Mouse (Mus musculus) v-Abl transformed pro-B cells (cell line): ENCODE results near the gene Dach2.
"Not testable (repeated sequence)": the region's sequence is repeated elsewhere in the genome, so short reads cannot be mapped to it uniquely, and the experiment has no call there.

ENCODE experiments used
- in situ Hi-C, 2 experiments: fragments of 400-800 bp; cut with MboI; formaldehyde crosslinking; loops; one replicate each; pipeline ENCODE4 v1.15.1; 2025; ENCODE audit not compliant: unreplicated experiment in 2 of 2

Dach2 gene

DNA sequence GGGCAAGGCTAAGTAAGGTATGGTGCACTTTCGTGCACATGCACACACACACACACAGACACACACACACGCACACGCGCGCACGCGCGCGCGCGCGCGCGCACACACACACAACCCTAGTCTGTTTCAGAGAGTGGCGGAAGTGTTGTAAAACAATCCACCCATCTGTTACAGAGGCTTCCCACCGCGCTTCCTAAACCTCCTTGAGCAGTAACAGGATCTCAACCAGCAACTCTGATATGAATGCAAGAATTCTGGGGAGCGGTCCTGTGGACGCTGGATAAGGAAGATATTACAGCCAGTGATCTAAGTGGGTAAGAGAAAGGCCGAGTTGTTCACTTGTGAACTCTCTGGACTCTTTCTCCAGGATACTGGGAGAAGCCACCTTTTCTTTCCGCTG is at the start of gene Dach2:
Dach2 (plus strand) TSS at position 107 of the 400 bp plus-strand sequence.
- in situ Hi-C loops, result no loop called here

- in situ Hi-C loops, result not testable (repeated sequence)
Observed at GRCm38 (mm10) chrX:113252427-113252826, 44.9 kb upstream of the Dach2 start.

DNA sequence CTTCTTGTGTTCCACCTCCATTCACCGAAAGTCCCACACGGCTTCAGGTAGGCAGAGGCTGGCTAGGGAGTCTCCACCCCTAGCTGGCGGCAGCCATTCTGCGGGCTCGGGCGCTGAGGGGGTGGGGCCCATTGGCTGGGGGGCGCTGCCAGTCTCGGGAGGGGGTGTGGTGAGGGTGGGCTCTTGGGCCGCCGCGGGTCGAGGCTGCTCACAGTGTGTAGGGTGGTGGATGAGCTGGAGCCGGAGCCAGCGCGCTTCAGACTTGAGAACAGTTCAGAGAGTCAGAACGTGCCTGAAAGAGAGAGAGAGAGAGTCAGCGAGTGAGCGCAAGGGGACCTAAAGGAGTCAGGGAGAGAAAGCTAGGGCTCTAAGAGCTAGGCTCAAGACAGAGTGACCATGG is 721 bp downstream of the Dach2 start:
- in situ Hi-C loops, result no loop called here

DNA sequence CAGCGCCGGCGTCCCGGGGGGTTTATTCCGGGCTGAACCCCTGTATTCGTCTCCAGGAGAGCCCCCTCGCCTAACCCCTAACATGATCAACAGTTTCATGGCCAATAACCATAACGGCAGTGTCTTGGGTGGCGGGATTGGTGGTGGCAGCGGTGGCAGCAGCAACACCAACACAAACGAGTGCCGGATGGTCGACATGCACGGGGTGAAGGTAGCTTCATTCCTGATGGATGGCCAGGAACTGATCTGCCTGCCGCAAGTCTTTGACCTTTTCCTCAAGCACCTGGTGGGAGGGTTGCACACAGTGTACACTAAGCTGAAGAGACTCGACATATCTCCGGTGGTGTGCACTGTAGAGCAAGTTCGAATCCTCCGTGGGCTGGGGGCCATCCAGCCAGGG is 1.2 kb downstream of the Dach2 start:
- in situ Hi-C loops, result no loop called here

DNA sequence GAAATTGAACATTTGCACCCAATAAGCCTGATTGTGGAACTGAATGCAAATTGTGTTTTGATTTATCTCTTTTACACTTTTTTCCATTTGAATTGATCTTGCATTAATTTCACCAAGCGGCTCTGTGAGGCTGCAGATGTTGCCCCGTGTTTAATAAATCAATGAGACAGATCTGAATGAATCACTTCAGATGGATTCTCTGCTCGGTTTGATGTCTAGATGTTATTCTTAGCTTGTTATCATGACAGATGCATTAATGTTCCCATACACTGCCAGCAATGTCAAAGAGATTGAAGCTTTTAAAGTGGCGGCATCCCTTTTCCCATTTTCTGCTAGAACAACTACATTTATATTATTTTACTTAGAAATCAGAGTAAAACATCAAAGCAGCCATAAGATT is 7.0 kb downstream of the Dach2 start:
- in situ Hi-C loops, result no loop called here

GRCm38 (mm10) chrX:113338143-113338542 is 40.8 kb downstream of the Dach2 start:
- in situ Hi-C loops, result no loop called here

GRCm38 (mm10) chrX:113394417-113394816 is 97.1 kb downstream of the Dach2 start:
- in situ Hi-C loops, result no loop called here

DNA sequence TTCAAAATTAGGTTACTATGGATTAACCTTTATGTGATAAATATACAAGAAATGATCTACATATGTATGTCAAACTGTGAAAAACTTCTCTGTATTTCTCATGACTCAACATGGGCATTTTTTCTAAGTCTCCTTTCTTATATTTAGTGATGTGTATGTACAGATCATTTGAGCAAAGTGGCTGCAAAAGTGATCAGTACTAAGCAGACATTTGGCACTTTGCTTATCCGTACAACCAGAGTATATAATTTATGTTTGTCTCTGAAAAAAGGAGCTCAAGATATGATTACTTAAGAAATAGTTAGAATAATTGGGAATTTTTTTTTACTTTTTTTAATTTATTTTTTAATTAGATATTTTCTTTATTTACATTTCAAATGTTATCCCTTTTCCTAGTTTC is 111.4 kb downstream of the Dach2 start:
- in situ Hi-C loops, result no loop called here

- in situ Hi-C loops, result no loop called here
Observed at GRCm38 (mm10) chrX:113421517-113422187, 124.3 kb downstream of the Dach2 start.

DNA sequence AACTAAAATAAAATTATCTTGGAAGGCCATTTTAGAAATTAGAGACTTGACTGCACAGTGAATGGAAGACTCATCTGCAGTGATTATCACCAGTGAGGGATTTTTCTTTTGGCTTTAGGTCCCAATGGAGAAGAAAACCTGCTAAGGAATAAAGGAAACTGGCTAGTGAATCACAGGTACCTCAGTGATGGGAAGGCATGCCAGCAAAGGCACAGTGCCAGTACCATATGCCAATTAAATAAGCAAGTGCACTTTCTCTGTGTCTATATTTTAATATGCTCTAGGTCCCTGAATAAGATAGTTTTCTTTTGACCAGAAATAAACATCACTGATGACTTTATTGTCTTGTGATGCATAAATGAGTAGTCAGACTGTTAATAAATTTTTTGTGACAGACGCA is 184.8 kb downstream of the Dach2 start:
- in situ Hi-C loops, result no loop called here

GRCm38 (mm10) chrX:113545106-113545505 is 247.8 kb downstream of the Dach2 start:
- in situ Hi-C loops, result no loop called here

DNA sequence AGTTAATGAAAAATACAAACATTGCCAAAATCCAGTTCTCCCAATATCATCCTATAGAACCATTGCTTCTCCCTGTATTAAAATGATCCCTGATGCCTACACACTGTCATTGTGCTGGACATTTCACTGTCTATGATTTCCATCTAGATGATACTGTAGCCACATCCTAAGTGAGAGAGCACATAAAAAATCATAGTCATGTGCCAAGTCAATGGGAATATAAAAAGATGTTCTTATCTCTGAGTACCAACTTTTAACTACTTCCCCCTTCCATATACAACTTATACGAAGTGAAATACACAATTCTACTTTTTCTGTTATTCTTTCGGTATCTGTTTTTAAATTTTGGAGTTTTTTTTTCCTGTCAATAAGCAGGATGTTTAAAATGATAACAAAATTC is 266.6 kb downstream of the Dach2 start:
- in situ Hi-C loops, result no loop called here

GRCm38 (mm10) chrX:113666069-113666468 is 368.8 kb downstream of the Dach2 start:
- in situ Hi-C loops, result no loop called here

DNA sequence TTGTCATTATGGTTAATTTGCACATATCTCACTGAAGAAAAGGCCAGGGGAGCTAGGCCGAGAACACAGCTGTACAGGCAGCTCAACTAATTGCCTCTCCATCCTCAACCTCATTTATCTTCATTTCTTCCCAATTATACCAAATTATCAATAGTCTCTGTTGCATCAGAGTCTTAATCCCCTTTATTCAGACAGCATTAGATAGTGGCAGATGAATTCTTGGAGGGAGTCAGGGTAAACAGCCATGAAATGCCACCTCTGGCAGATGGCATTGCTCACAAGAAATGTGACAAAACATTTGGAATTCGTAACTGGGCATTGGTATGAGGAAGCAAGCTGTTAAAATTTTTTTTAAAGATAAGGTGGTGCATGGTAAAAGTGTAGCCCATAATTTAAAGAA is 389.9 kb downstream of the Dach2 start:
- in situ Hi-C loops, result no loop called here

DNA sequence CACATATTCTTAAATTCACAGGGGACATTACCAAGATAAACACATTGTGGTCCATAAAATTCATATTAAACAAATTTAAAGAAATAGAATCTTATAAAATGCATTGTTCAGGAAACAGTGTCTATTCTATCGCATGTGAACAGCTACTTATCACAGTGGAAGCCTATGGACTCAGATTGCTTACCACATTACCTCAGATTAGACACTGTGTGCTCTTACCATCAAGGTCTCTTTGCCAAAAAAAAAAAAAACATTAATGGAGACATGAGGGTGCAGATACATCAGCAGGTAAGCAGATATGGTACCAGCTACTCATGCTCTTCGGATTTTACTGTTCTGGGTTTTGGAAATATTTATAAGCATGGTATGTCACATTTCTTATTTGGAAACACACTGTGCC is 415.1 kb downstream of the Dach2 start:
- in situ Hi-C loops, result no loop called here

DNA sequence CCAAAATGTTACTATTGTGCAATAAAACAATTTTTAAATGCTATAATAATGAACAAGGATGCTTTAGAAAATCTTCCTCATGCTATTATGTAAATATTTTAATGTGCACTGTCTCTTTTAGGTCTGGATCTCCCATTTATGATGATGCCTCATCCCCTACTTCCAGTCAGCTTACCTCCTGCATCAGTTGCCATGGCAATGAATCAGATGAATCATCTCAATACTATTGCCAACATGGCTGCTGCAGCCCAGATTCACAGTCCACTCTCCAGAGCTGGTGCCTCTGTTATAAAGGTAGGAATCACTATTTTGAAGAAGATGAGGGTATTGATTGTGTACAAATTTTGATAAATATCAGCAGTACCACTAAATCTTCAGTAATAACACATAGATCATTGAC is 426.8 kb downstream of the Dach2 start:
- in situ Hi-C loops, result no loop called here

- in situ Hi-C loops, result no loop called here
Observed at GRCm38 (mm10) chrX:113747122-113747521, 449.8 kb downstream of the Dach2 start.

- in situ Hi-C loops, result loop anchor here (5.0 to 25.0 kb wide), 3 partner anchors 90 to 817 kb away; no protein-coding TSS in a partner anchor
Observed at GRCm38 (mm10) chrX:113792264-113792663, 495.0 kb downstream of the Dach2 start.

DNA sequence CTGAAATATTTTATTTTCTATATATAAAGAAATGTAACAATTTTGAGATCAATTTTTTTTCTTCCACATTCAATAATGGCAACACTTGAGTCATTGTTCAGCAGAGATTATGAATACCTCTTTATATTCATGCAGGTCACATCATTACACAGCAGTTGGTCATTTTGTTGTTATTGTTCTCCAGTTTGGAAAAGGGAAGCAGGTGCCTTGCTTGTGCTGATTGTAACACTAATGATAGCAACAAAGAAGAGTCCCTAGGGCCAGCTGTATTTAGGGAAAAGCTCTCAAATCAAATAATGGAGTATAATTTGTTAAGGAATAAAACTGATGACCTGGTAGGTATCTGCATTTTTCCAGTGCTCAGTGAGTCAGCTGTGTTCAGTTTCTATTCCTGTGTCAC is 513.1 kb downstream of the Dach2 start:
- in situ Hi-C loops, result loop anchor here in 1 of 2 experiments (25.0 kb wide), 1 partner anchor 823 kb away; no protein-coding TSS in a partner anchor

GRCm38 (mm10) chrX:113826810-113827209 is 529.5 kb downstream of the Dach2 start:
- in situ Hi-C loops, result no loop called here

GRCm38 (mm10) chrX:113833062-113833461 is 535.8 kb downstream of the Dach2 start:
- in situ Hi-C loops, result no loop called here

DNA sequence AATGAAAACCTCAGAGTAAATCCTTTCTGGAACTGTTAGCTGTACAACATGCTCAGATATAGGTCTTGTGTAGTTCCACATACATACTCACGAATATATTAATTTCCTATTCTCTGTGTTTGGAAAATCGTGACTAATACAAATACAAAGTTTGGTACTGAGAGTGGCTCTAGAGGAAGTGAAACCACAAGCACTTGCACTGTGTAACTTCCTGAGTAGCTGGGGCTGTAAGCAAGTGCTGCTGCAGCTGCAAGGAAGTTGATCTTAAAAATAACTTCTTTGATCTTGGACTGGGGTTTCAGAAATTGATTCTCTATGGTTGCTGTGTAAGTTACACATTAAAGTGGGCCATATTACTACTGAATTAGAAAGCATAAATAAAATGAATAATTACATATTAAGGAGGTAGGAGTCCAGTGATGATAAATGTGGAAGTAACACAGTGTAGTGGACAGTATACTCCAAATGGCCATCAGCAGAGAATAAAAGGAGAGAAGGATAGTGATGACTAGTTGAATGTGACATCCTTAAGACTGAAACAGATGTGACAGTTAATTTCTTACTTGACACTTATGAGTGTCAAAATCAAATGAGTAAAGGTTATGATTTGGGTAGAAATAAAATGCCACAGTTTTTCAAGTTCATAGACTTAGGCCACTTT is 570.7 kb downstream of the Dach2 start:
- in situ Hi-C loops, result no loop called here
